8 mouse cellular contexts compared by ENCODE assay signal in genomic region chr11:106762139-106762799, GRCm38 (mm10). TPM values are rescaled to one million over a fixed set of nuclear protein-coding genes. Genes with fewer than 3 reads are reported as not detected.
A peak's percentile ranks its signal among the peaks of the same experiment; 100 is the strongest.
DNase-seq lines count a peak whose midpoint lies in the region; ATAC-seq lines count a peak whose summit lies in the region.

No protein-coding gene starts in this region.

- no peak overlapping the region for H3K9ac ChIP-seq in neural tube, embryonic 11.5 days (ENCODE audit: low read length)

- peaks cover 4% of the 10 kb centered on the region; the same call in 1 of the 2 replicates for H3K36me3 ChIP-seq in neural tube, embryonic 11.5 days (ENCODE audit: control insufficient read depth, insufficient read depth, low read length)

- ATAC-seq in neural tube, embryonic 11.5 days (ENCODE audit: insufficient read depth, low FRiP score, low TSS enrichment), result no peak
- ATAC-seq in granulocyte monocyte progenitor cell, adult 5-6 weeks (replicated peaks; ENCODE audit: poor library complexity, severe bottlenecking), result peak; percentile 75
- ATAC-seq in frontal cortex, adult (ENCODE audit: low TSS enrichment), result no peak

- no peaks in the 10 kb centered on the region for H3K27me3 ChIP-seq in neural tube, embryonic 11.5 days (ENCODE audit: control insufficient read depth, insufficient read depth, low read length)

- 0 out of 2 replicates have a peak overlapping the region, but pooled peaks have one; percentile 21 for H3K27ac ChIP-seq in neural tube, embryonic 11.5 days (ENCODE audit: low read depth, low read length)

- H3K4me3 ChIP-seq in neural tube, embryonic 11.5 days (ENCODE audit: low read depth, low read length), result no peak overlapping the region

- no peaks in the 10 kb centered on the region for H3K9me3 ChIP-seq in neural tube, embryonic 11.5 days (ENCODE audit: control insufficient read depth, low read length)

- WGBS in neural tube, embryonic 11.5 days, result 57% methylated on average over 5 of the region's 5 CpGs

- no peak for DNase-seq in neural tube, embryonic 11.5 days (ENCODE audit: low spot score)
- no peak for DNase-seq in neural tube, embryonic 10.5 days (ENCODE audit: extremely low spot score, low spot score)
- peak; percentile 48 for DNase-seq in kidney, postnatal 14 days
- peak; percentile 39 for DNase-seq in mesoderm, embryonic 11.5 days (ENCODE audit: low read depth, low spot score)
- peak; percentile 43 to 58 for DNase-seq in thymus, postnatal 36 days
- no peak for DNase-seq in urinary bladder, adult 2 months (ENCODE audit: low spot score)

- H3K4me2 ChIP-seq in neural tube, embryonic 11.5 days (ENCODE audit: low read depth), result no peak overlapping the region

- no peaks in the 10 kb centered on the region for H3K4me1 ChIP-seq in neural tube, embryonic 11.5 days (ENCODE audit: control insufficient read depth, insufficient read depth, low read length)

RNA-seq across cellular contexts. Expression of gene Milr1, which starts 11.2 kb away (rescaled TPM):
- polyA plus RNA-seq in neural tube, embryonic 11.5 days (2014; fragmentation: Nextera tagmentation; extraction: Ambion mirVana), result 0.61 and 1.4 TPM in 2 replicates
- 50.5 and 64.3 TPM in 2 replicates for total RNA-seq in granulocyte monocyte progenitor cell, adult 5-6 weeks (2014; fragmentation: Nextera tagmentation)
- total RNA-seq in granulocyte monocyte progenitor cell, adult 5-6 weeks (2017), result 72.3 and 85.6 TPM in 2 replicates
- polyA plus RNA-seq in urinary bladder, adult 2 months (2012; rRNA removed), result 3.2 and 3.4 TPM in 2 replicates

RNA-seq across cellular contexts. Expression of gene Pecam1, which starts 11.8 kb away (rescaled TPM):
- 24.6 and 24.9 TPM in 2 replicates for polyA plus RNA-seq in neural tube, embryonic 11.5 days (2014; fragmentation: Nextera tagmentation; extraction: Ambion mirVana)
- 69.6 and 75.1 TPM in 2 replicates for total RNA-seq in granulocyte monocyte progenitor cell, adult 5-6 weeks (2014; fragmentation: Nextera tagmentation)
- total RNA-seq in granulocyte monocyte progenitor cell, adult 5-6 weeks (2017), result 46.1 and 46.6 TPM in 2 replicates
- polyA plus RNA-seq in urinary bladder, adult 2 months (2012; rRNA removed), result 47.7 and 66.2 TPM in 2 replicates

RNA-seq across cellular contexts. Expression of gene Polg2, which starts 17.1 kb away (rescaled TPM):
- polyA plus RNA-seq in neural tube, embryonic 11.5 days (2014; fragmentation: Nextera tagmentation; extraction: Ambion mirVana), result 7.6 and 8.4 TPM in 2 replicates
- 11.0 and 27.3 TPM in 2 replicates for total RNA-seq in granulocyte monocyte progenitor cell, adult 5-6 weeks (2014; fragmentation: Nextera tagmentation)
- total RNA-seq in granulocyte monocyte progenitor cell, adult 5-6 weeks (2017), result 13.0 and 18.4 TPM in 2 replicates
- polyA plus RNA-seq in urinary bladder, adult 2 months (2012; rRNA removed), result 8.6 and 9.4 TPM in 2 replicates

RNA-seq across cellular contexts. Expression of gene Ddx5, which starts 26.7 kb away (rescaled TPM):
- 496 and 500 TPM in 2 replicates for polyA plus RNA-seq in neural tube, embryonic 11.5 days (2014; fragmentation: Nextera tagmentation; extraction: Ambion mirVana)
- 653 and 662 TPM in 2 replicates for total RNA-seq in granulocyte monocyte progenitor cell, adult 5-6 weeks (2014; fragmentation: Nextera tagmentation)
- 1,291 and 1,523 TPM in 2 replicates for total RNA-seq in granulocyte monocyte progenitor cell, adult 5-6 weeks (2017)
- 624 and 672 TPM in 2 replicates for polyA plus RNA-seq in urinary bladder, adult 2 months (2012; rRNA removed)

RNA-seq across cellular contexts. Expression of gene Cep95, which starts 26.8 kb away (rescaled TPM):
- polyA plus RNA-seq in neural tube, embryonic 11.5 days (2014; fragmentation: Nextera tagmentation; extraction: Ambion mirVana), result 19.0 and 22.9 TPM in 2 replicates
- total RNA-seq in granulocyte monocyte progenitor cell, adult 5-6 weeks (2014; fragmentation: Nextera tagmentation), result 16.4 and 37.4 TPM in 2 replicates
- 18.3 and 19.9 TPM in 2 replicates for total RNA-seq in granulocyte monocyte progenitor cell, adult 5-6 weeks (2017)
- polyA plus RNA-seq in urinary bladder, adult 2 months (2012; rRNA removed), result 14.0 and 15.4 TPM in 2 replicates

Comparison
In these comparisons a context has a peak if more than half of its experiments do, and no peak if none do; other contexts are left out.
1. DNase-seq: peak in kidney, postnatal 14 days (single experiment), mesoderm, embryonic 11.5 days (single experiment) and thymus, postnatal 36 days (2 of 2); none in neural tube, embryonic 11.5 days (single experiment), neural tube, embryonic 10.5 days (single experiment) and urinary bladder, adult 2 months (single experiment).